8 mouse cellular contexts compared by ENCODE assay signal in genomic region chr6:91409448-91410167, GRCm38 (mm10). TPM values are rescaled to one million over a fixed set of nuclear protein-coding genes. Genes with fewer than 3 reads are reported as not detected.
DNase-seq lines count a peak whose midpoint lies in the region; TF ChIP-seq lines count a peak whose summit lies in the region.

No protein-coding gene starts in this region.

- peak overlapping the region; percentile 76; the same call in 1 of the 2 replicates for H3K27ac ChIP-seq in embryonic facial prominence, embryonic 10.5 days (replicated peaks)
- no peak overlapping the region for H3K27ac ChIP-seq in heart, adult 2 months

- peak overlapping the region; percentile 68 for H3K4me3 ChIP-seq in embryonic facial prominence, embryonic 10.5 days
- H3K4me3 ChIP-seq in heart, adult 2 months: no peak overlapping the region

- no peaks in the 10 kb centered on the region for H3K79me2 ChIP-seq in heart, adult 2 months (replicated peaks; ENCODE audit: control insufficient read depth, insufficient read depth, low read length)

- 0 out of 2 replicates have a peak, but pooled peaks cover 7% of the 10 kb centered on the region for H3K36me3 ChIP-seq in embryonic facial prominence, embryonic 10.5 days (replicated peaks)
- no peaks in the 10 kb centered on the region for H3K36me3 ChIP-seq in heart, adult 2 months (ENCODE audit: control insufficient read depth, insufficient read depth, low read length)

- intact Hi-C loops in heart, adult 2 months (cut with DNase I): no loop called here

- no peak for TF ChIP-seq EP300 in heart, adult 2 months (IDR thresholded peaks at IDR 0.05; ENCODE audit: insufficient read depth, low read depth, low read length)

- TF ChIP-seq CTCF in heart, adult 2 months (IDR thresholded peaks at IDR 0.05): no peak

- H3K4me1 ChIP-seq in embryonic facial prominence, embryonic 10.5 days: peaks cover 29% of the 10 kb centered on the region
- H3K4me1 ChIP-seq in heart, adult 2 months (ENCODE audit: control insufficient read depth, insufficient read depth, low read length): no peaks in the 10 kb centered on the region

- no peak overlapping the region for H3K9ac ChIP-seq in heart, adult 2 months (ENCODE audit: low read depth, low read length)

- TF ChIP-seq POLR2A in heart, adult 2 months (IDR thresholded peaks at IDR 0.05; ENCODE audit: insufficient read depth, low read depth, low read length): no peak

- under 1% methylated on average over 34 of the region's 34 CpGs for WGBS in embryonic facial prominence, embryonic 10.5 days
- 2% methylated on average over 34 of the region's 34 CpGs for WGBS in heart, adult 2 months

- peak; percentile 9 to 21 for DNase-seq in layer of hippocampus, adult 8-10 months (ENCODE audit: low spot score in 2 of 2)
- no peak for DNase-seq in layer of hippocampus, adult 9-11 months
- DNase-seq in embryonic facial prominence, embryonic 10.5 days (ENCODE audit: low spot score): peak; percentile 62
- DNase-seq in kidney, adult 18-20 months: peak; percentile 19
- peak; percentile 11 for DNase-seq in lung, postnatal 36 days
- no peak for DNase-seq in natural killer cell, adult 2 months (ENCODE audit: low spot score in 2 of 2)
- DNase-seq in frontal cortex, postnatal 25 days (ENCODE audit: low spot score in 2 of 2): no peak
- no peak for DNase-seq in heart, adult 2 months

- H3K27me3 ChIP-seq in embryonic facial prominence, embryonic 10.5 days (replicated peaks; ENCODE audit: low read depth, poor library complexity, severe bottlenecking): peaks cover 93% of the 10 kb centered on the region
- H3K27me3 ChIP-seq in heart, adult 2 months (ENCODE audit: control insufficient read depth, insufficient read depth, low read length): peaks cover 11% of the 10 kb centered on the region

- no peaks in the 10 kb centered on the region for H3K9me3 ChIP-seq in embryonic facial prominence, embryonic 10.5 days

RNA-seq across cellular contexts. Expression of gene Wnt7a, which starts 1.6 kb away (rescaled TPM):
- total RNA-seq in layer of hippocampus, adult 8-10 months (2022): 10 to 100 TPM; 12.9 to 26.9 (median 21.2) TPM
- polyA plus RNA-seq in embryonic facial prominence, embryonic 10.5 days (2016; fragmentation: Nextera tagmentation; extraction: Ambion mirVana): 1.2 and 5.4 TPM in 2 replicates
- total RNA-seq in heart, adult 2 months (2021): not detected
- polyA plus RNA-seq in heart, adult 2 months (2012; rRNA removed): not detected in 2 replicates

Comparison
In these comparisons a context has a peak if more than half of its experiments do, and no peak if none do; other contexts are left out.
1. DNase-seq: peak in layer of hippocampus, adult 8-10 months (2 of 2), embryonic facial prominence, embryonic 10.5 days (single experiment), kidney, adult 18-20 months (single experiment) and lung, postnatal 36 days (single experiment); none in layer of hippocampus, adult 9-11 months (single experiment), natural killer cell, adult 2 months (0 of 2), frontal cortex, postnatal 25 days (0 of 2) and heart, adult 2 months (0 of 2).
2. RNA of gene Wnt7a, which starts 1.6 kb away (total RNA-seq): 12.9 to 26.9 TPM in layer of hippocampus, adult 8-10 months; not detected in heart, adult 2 months; every median in the first group is over 10 times any median in the second.